Comparison of ENCODE assay signal across 8 mouse cellular contexts in the genomic region with DNA sequence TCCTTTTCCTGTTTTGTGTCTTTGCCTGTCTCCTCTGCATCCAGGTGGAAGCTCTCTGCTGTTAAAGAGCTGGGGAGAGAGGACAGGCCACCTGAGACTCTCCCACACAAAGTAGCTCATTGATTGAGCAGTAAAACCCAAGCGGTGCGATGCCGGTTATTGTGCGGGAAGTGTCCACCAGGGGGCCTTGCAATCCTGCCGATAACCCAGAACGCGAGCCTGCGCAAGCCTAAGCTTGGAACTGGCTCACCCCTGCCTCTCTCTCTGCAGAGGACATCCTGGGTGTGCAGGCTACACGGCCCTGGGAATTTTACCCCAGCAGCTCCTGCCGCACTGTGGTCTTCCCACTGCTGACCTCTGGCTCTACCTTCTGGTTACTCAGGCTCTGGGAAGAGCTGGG. TPM values are rescaled to one million over a fixed set of nuclear protein-coding genes. Genes with fewer than 3 reads are reported as not detected.
DNase-seq lines count a peak whose midpoint lies in the region; ATAC-seq and TF ChIP-seq lines count a peak whose summit lies in the region.

No protein-coding gene starts in this region.

- no peak overlapping the region for H3K4me3 ChIP-seq in CH12.LX (replicated peaks in 1 of 3; ENCODE audit: low read depth in 2 of 3, low read length in 2 of 3, poor library complexity in 1 of 3)
- no peak overlapping the region for H3K4me3 ChIP-seq in embryonic facial prominence, embryonic 14.5 days (ENCODE audit: low read depth, low read length)
- H3K4me3 ChIP-seq in heart, embryonic 13.5 days, result no peak overlapping the region
- no peak overlapping the region for H3K4me3 ChIP-seq in lung, postnatal 0 days (ENCODE audit: low read depth, low read length)

- H3K36me3 ChIP-seq in CH12.LX (replicated peaks in 1 of 2; ENCODE audit: control insufficient read depth in 1 of 2, insufficient read depth in 1 of 2, low read length in 1 of 2), result peaks cover 3 to 33% of the 10 kb centered on the region in 2 experiments
- no peaks in the 10 kb centered on the region for H3K36me3 ChIP-seq in embryonic facial prominence, embryonic 14.5 days (ENCODE audit: control insufficient read depth, insufficient read depth, low read length)
- peaks cover 8% of the 10 kb centered on the region; the same call in 1 of the 2 replicates for H3K36me3 ChIP-seq in heart, embryonic 13.5 days
- H3K36me3 ChIP-seq in lung, postnatal 0 days (ENCODE audit: insufficient read depth, low read length), result no peaks in the 10 kb centered on the region

- in situ Hi-C loops in CH12.LX (cut with MboI; ENCODE audit: low pct_ligation_motif_present, low pct_unique_long_range_greater_than_20kb, low sequenced_read_pairs), result no loop called here

- no peak overlapping the region for H3K4me2 ChIP-seq in CH12.LX (ENCODE audit: insufficient read depth, low read depth, poor library complexity, severe bottlenecking)
- H3K4me2 ChIP-seq in embryonic facial prominence, embryonic 14.5 days (ENCODE audit: low read depth, low read length), result no peak overlapping the region
- no peak overlapping the region for H3K4me2 ChIP-seq in heart, embryonic 13.5 days
- no peak overlapping the region for H3K4me2 ChIP-seq in lung, postnatal 0 days (replicated peaks; ENCODE audit: low read depth, low read length)

- TF ChIP-seq POLR2A in CH12.LX (IDR thresholded peaks at IDR 0.05; ENCODE audit: low read depth, low read length), result no peak

- H3K4me1 ChIP-seq in CH12.LX (ENCODE audit: control insufficient read depth in 1 of 2, insufficient read depth in 2 of 2), result peaks cover 12 to 61% of the 10 kb centered on the region in 2 experiments; a peak in 3 of 4 replicates
- H3K4me1 ChIP-seq in embryonic facial prominence, embryonic 14.5 days (ENCODE audit: control insufficient read depth, insufficient read depth, low read length), result peaks cover 12% of the 10 kb centered on the region
- peaks cover 28% of the 10 kb centered on the region for H3K4me1 ChIP-seq in heart, embryonic 13.5 days
- peaks cover 10% of the 10 kb centered on the region for H3K4me1 ChIP-seq in lung, postnatal 0 days (ENCODE audit: insufficient read depth, low read depth, low read length)

- no peak overlapping the region for H3K27ac ChIP-seq in CH12.LX (ENCODE audit: insufficient read depth, low read depth)
- H3K27ac ChIP-seq in embryonic facial prominence, embryonic 14.5 days (replicated peaks; ENCODE audit: low read depth, low read length), result no peak overlapping the region
- no peak overlapping the region for H3K27ac ChIP-seq in heart, embryonic 13.5 days (replicated peaks)
- no peak overlapping the region for H3K27ac ChIP-seq in lung, postnatal 0 days (ENCODE audit: low read length)

- WGBS in embryonic facial prominence, embryonic 14.5 days, result 3% methylated on average over 9 of the region's 10 CpGs
- WGBS in heart, embryonic 13.5 days, result 4% methylated on average over 10 of the region's 10 CpGs
- 6% methylated on average over 10 of the region's 10 CpGs for WGBS in lung, postnatal 0 days

- peak; percentile 82 to 91 for TF ChIP-seq CTCF in CH12.LX (conservative IDR thresholded peaks at IDR 0.05 in 1 of 2, IDR thresholded peaks at IDR 0.05 in 1 of 2; ENCODE audit: low read depth in 2 of 2, low read length in 2 of 2)
- TF ChIP-seq CTCF in lung, postnatal 0 days (IDR thresholded peaks at IDR 0.05), result peak; percentile 89

- dilution Hi-C loops in CH12.LX (cut with MboI; ENCODE audit: extremely low pct_ligation_motif_present, extremely low pct_unique_long_range_greater_than_20kb, low sequenced_read_pairs), result no loop called here

- no peak overlapping the region for H3K9ac ChIP-seq in CH12.LX (ENCODE audit: insufficient read depth, low read depth)
- H3K9ac ChIP-seq in embryonic facial prominence, embryonic 14.5 days (ENCODE audit: low read depth, low read length), result no peak overlapping the region
- H3K9ac ChIP-seq in heart, embryonic 13.5 days, result peak overlapping the region; percentile 38
- H3K9ac ChIP-seq in lung, postnatal 0 days (replicated peaks; ENCODE audit: low read depth), result no peak overlapping the region

- H3K79me2 ChIP-seq in CH12.LX (replicated peaks; ENCODE audit: control insufficient read depth, extremely low read depth, insufficient read depth, poor library complexity, severe bottlenecking), result peaks cover 17% of the 10 kb centered on the region

- H3K9me3 ChIP-seq in CH12.LX (replicated peaks; ENCODE audit: low read length), result no peaks in the 10 kb centered on the region
- H3K9me3 ChIP-seq in embryonic facial prominence, embryonic 14.5 days (ENCODE audit: control insufficient read depth, low read length), result no peaks in the 10 kb centered on the region
- no peaks in the 10 kb centered on the region for H3K9me3 ChIP-seq in heart, embryonic 13.5 days
- no peaks in the 10 kb centered on the region for H3K9me3 ChIP-seq in lung, postnatal 0 days (ENCODE audit: low read length)

- DNase-seq in CH12.LX (ENCODE audit: extremely low read depth), result peak; percentile 85
- peak; percentile 57 to 60 for DNase-seq in adrenal gland, postnatal 4 days (ENCODE audit: low spot score in 2 of 2)
- peak; percentile 74 for DNase-seq in embryonic facial prominence, embryonic 14.5 days (ENCODE audit: low spot score)
- peak; percentile 88 for DNase-seq in kidney, postnatal 10 days
- peak; percentile 74 for DNase-seq in lung, postnatal 0 days (ENCODE audit: low spot score)
- peak; percentile 70 for DNase-seq in ovary, postnatal 36 days (ENCODE audit: low spot score)
- DNase-seq in thymus, postnatal 14 days, result peak; percentile 84

- TF ChIP-seq EP300 in CH12.LX (IDR thresholded peaks at IDR 0.05; ENCODE audit: low read length), result no peak
- TF ChIP-seq EP300 in lung, postnatal 0 days (IDR thresholded peaks at IDR 0.05), result no peak

- TF ChIP-seq RAD21 in CH12.LX (IDR thresholded peaks at IDR 0.05; ENCODE audit: low read depth, low read length), result peak; percentile 76

- peak; percentile 20; the same call in 1 of the 2 replicates for ATAC-seq in embryonic facial prominence, embryonic 14.5 days (ENCODE audit: low read depth)
- no peak for ATAC-seq in heart, embryonic 13.5 days (ENCODE audit: extremely low read depth, insufficient number of reproducible peaks, low FRiP score, low TSS enrichment)
- ATAC-seq in lung, postnatal 0 days, result 0 out of 2 replicates have a peak, but pooled peaks have one; percentile 20

- H3K27me3 ChIP-seq in CH12.LX (replicated peaks), result no peaks in the 10 kb centered on the region
- H3K27me3 ChIP-seq in embryonic facial prominence, embryonic 14.5 days (replicated peaks; ENCODE audit: control insufficient read depth, insufficient read depth, low read length), result no peaks in the 10 kb centered on the region
- no peaks in the 10 kb centered on the region for H3K27me3 ChIP-seq in heart, embryonic 13.5 days (replicated peaks)
- no peaks in the 10 kb centered on the region for H3K27me3 ChIP-seq in lung, postnatal 0 days (replicated peaks; ENCODE audit: insufficient read depth, low read length)

TF ChIP-seq in CH12.LX, 34 proteins besides CTCF, POLR2A, EP300 and RAD21:
- peak; percentile 73 for TF ChIP-seq SMC3 (IDR thresholded peaks at IDR 0.05; ENCODE audit: low read depth, low read length)
- no peak for TF ChIP-seq MYC (IDR thresholded peaks at IDR 0.05; ENCODE audit: low read depth, low read length)
- TF ChIP-seq KAT2A (IDR thresholded peaks at IDR 0.05; ENCODE audit: insufficient replicate concordance, low read length), result no peak
- TF ChIP-seq NELFE (IDR thresholded peaks at IDR 0.05; ENCODE audit: low read depth, low read length), result peak; percentile 13; the same call in 1 of the 2 replicates
- peak; percentile 79 for TF ChIP-seq NRF1 (IDR thresholded peaks at IDR 0.05; ENCODE audit: low read depth, low read length)
- TF ChIP-seq HCFC1 (IDR thresholded peaks at IDR 0.05; ENCODE audit: low read depth, low read length), result no peak

RNA-seq across cellular contexts. Expression of gene 0610012G03Rik, which starts 4.3 kb away (rescaled TPM):
- total RNA-seq in CH12.LX (2012; rRNA removed), result 48.0 and 50.1 TPM in 2 replicates
- total RNA-seq in CH12.LX (2014; rRNA removed), result 33.0 and 38.0 TPM in 2 replicates
- 23.3 and 29.4 TPM in 2 replicates for polyA plus RNA-seq in CH12.LX (2012; ENCODE audit: insufficient read length, low read depth)
- 10 to 100 TPM; 38.5 to 39.7 TPM for total RNA-seq in adrenal gland, postnatal 4 days (2021)
- polyA plus RNA-seq in embryonic facial prominence, embryonic 14.5 days (2014; fragmentation: Nextera tagmentation; extraction: Ambion mirVana), result 93.5 and 94.0 TPM in 2 replicates
- 101 and 107 TPM in 2 replicates for polyA plus RNA-seq in heart, embryonic 13.5 days (2015; fragmentation: Nextera tagmentation; extraction: Ambion mirVana)
- polyA plus RNA-seq in lung, postnatal 0 days (2015; fragmentation: Nextera tagmentation; extraction: Ambion mirVana), result 79.7 and 82.8 TPM in 2 replicates

RNA-seq across cellular contexts. Expression of gene Ncbp2, which starts 4.3 kb away (rescaled TPM):
- total RNA-seq in CH12.LX (2012; rRNA removed) (85.9 and 102 TPM in 2 replicates), CH12.LX (2014; rRNA removed) (34.9 and 39.1 TPM in 2 replicates)
- 178 and 250 TPM in 2 replicates for polyA plus RNA-seq in CH12.LX (2012; ENCODE audit: insufficient read length, low read depth)
- total RNA-seq in adrenal gland, postnatal 4 days (2021), result 10 to 100 TPM; 47.9 to 48.2 TPM
- polyA plus RNA-seq in embryonic facial prominence, embryonic 14.5 days (2014; fragmentation: Nextera tagmentation; extraction: Ambion mirVana), result 96.3 and 109 TPM in 2 replicates
- polyA plus RNA-seq in heart, embryonic 13.5 days (2015; fragmentation: Nextera tagmentation; extraction: Ambion mirVana), result 66.7 and 74.1 TPM in 2 replicates
- 38.6 and 48.5 TPM in 2 replicates for polyA plus RNA-seq in lung, postnatal 0 days (2015; fragmentation: Nextera tagmentation; extraction: Ambion mirVana)

RNA-seq across cellular contexts. Expression of gene Pigz, which starts 10.3 kb away (rescaled TPM):
- total RNA-seq in CH12.LX (2012; rRNA removed) (1.1 and 1.4 TPM in 2 replicates), CH12.LX (2014; rRNA removed) (2.8 and 2.9 TPM in 2 replicates)
- polyA plus RNA-seq in CH12.LX (2012; ENCODE audit: insufficient read length, low read depth), result 6.4 and 7.1 TPM in 2 replicates
- 1 to 10 TPM in 1 of 2 experiments, under 1 TPM in 1; 0.90 to 1.3 TPM for total RNA-seq in adrenal gland, postnatal 4 days (2021)
- polyA plus RNA-seq in embryonic facial prominence, embryonic 14.5 days (2014; fragmentation: Nextera tagmentation; extraction: Ambion mirVana), result 0.59 and 0.70 TPM in 2 replicates
- polyA plus RNA-seq in heart, embryonic 13.5 days (2015; fragmentation: Nextera tagmentation; extraction: Ambion mirVana), result 0.60 and 0.73 TPM in 2 replicates
- polyA plus RNA-seq in lung, postnatal 0 days (2015; fragmentation: Nextera tagmentation; extraction: Ambion mirVana), result 0.30 and 0.63 TPM in 2 replicates

RNA-seq across cellular contexts. Expression of gene Senp5, which starts 59.1 kb away (rescaled TPM):
- total RNA-seq in CH12.LX (2012; rRNA removed) (19.3 and 22.1 TPM in 2 replicates), CH12.LX (2014; rRNA removed) (31.2 and 32.5 TPM in 2 replicates)
- polyA plus RNA-seq in CH12.LX (2012; ENCODE audit: insufficient read length, low read depth), result 27.2 and 28.8 TPM in 2 replicates
- total RNA-seq in adrenal gland, postnatal 4 days (2021), result 10 to 100 TPM; 27.3 to 27.4 TPM
- 7.8 and 8.2 TPM in 2 replicates for polyA plus RNA-seq in embryonic facial prominence, embryonic 14.5 days (2014; fragmentation: Nextera tagmentation; extraction: Ambion mirVana)
- polyA plus RNA-seq in heart, embryonic 13.5 days (2015; fragmentation: Nextera tagmentation; extraction: Ambion mirVana), result 10.4 and 11.3 TPM in 2 replicates
- polyA plus RNA-seq in lung, postnatal 0 days (2015; fragmentation: Nextera tagmentation; extraction: Ambion mirVana), result 5.5 and 6.0 TPM in 2 replicates
